Mouse (Mus musculus) large intestine, adult 2 months (tissue): ENCODE results near the gene Bzw1. TPM values are rescaled to one million over a fixed set of nuclear protein-coding genes. Genes with fewer than 3 reads are reported as not detected.
"Not testable (repeated sequence)": the region's sequence is repeated elsewhere in the genome, so short reads cannot be mapped to it uniquely, and the experiment has no call there.

Experiments
- DNase-seq: peaks from one replicate; pipeline ENCODE4 v3.0.0-alpha.2; 2012; ENCODE audit warnings: low read depth, low spot score
- WGBS: fragments of 180-500 bp; shearing (Covaris S2); methylation state at CpG from one replicate; pipeline ENCODE4 v1.1.7; 2018; 5-methylcytosine and 5-hydroxymethylcytosine counted together
- polyA plus RNA-seq: library from polyadenylated mRNA; depleted of rRNA; stranded (reverse); fragments of >200 nt; gene quantifications from 2 replicates; pipeline ENCODE4 v1.2.3, GENCODE M21; 2012; rRNA removed

Gene Bzw1
- polyA plus RNA-seq, result 28.9 and 36.4 TPM in 2 replicates

- DNase-seq, result peak; percentile 62
These were observed at the start of gene Bzw1 for GRCm38 (mm10) chr1:58392652-58393283. Gene Bzw1 (plus strand): TSS chr1:58392898.

DNA sequence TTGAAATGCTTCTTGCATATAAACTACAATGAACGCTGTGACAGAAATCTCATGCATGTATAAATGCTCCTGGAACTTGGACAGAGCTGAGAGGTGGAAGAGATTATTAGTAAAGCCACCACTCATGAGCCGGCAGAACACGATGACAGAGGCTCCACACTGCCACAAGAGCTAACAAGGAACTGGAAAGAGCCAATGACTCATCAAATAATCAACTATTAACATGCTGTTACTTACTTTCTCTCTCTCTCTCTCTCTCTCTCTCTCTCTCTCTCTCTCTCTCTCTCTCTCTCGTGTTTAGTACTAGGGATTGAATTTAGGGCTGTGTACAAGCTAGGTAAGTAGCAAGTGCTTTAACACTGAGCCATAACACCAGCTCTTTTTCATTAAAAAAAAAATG lies 48.8 kb upstream of the Bzw1 start:
- 34% methylated on average over 4 of the region's 4 CpGs for WGBS
- DNase-seq, result no peak

More at GRCm38 (mm10) chr1:58392652-58393283, at the start of gene Bzw1:
- whole genome bisulfite sequencing, result under 1% methylated on average over 60 of the region's 61 CpGs

DNA sequence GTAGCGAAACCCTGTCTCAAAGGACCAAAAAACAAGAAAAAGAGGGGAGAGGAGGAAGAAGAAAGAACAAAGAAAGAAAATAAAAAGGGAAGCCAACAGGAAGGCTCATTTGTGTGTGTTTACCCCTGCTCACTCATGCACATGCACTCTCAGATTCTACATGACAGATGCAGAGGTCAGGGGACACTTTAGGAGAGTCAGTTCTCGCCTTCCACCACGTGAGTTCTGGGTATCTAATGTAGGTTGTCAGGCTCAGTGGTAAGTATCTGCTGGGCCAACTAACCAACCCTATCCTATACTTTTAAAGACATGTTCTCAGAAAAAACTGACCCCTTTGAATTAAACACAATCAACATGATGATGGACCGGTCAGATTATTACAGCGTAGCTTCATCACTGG lies 48.1 kb upstream of the Bzw1 start:
- 88% methylated on average over 5 of the region's 5 CpGs for WGBS
- DNase-seq, result no peak

- no peak for DNase-seq
- 32% methylated on average over 14 of the region's 14 CpGs for WGBS
These were observed 46.5 kb upstream of the Bzw1 start for GRCm38 (mm10) chr1:58346159-58346558.

DNA sequence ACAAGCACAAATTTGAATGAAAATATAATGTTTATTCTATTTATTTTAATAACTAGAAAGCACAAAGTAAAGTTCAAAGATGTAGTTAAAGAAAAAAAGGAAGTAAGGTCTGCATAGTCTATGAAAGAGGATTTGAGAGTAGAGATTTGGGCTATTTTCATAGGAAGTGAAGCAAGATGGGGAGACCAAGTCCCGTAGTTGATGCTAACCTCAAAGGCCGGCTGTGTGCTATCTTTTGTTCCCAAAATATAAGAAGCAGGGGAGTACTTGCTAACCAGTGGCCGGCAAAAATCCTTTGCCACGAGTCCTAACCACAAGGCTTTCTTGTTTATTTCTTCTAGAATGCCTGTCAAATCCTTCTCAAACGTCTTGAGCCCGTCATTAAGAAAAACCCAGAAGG lies 44.0 kb upstream of the Bzw1 start:
- DNase-seq, result no peak
- 80% methylated on average over 6 of the region's 6 CpGs for WGBS

DNA sequence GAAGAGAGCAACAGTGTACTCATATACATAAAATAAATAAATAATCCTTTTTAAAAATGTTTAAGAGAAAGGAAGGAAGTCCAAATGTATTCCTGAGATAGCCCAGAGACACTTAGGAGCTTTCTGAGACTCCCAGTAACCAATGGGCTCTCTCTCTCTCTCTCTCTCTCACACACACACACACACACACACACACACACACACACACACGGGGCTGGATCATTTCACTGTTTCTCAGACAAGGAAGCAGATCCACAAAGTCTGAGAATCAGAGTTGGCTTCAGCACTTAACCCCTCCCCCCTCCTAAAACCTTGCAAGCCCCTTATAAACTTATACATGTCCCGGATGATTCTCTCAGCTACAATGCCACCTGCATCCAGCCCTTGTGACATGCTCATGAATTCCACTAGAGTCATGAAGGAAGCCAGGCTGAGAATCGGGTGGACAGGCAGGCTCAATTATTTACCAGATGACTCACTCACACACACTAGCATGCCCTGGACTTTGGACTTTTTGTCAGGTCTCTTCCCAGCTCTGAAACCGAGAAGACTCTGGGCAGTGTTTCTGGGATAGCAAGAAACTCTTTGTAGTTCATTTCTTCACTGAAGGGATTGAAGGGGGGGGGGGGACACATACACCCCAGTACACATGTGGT lies 39.3 kb upstream of the Bzw1 start:
- peak; percentile 88 for DNase-seq
- 5% methylated on average over 4 of the region's 4 CpGs for WGBS

DNA sequence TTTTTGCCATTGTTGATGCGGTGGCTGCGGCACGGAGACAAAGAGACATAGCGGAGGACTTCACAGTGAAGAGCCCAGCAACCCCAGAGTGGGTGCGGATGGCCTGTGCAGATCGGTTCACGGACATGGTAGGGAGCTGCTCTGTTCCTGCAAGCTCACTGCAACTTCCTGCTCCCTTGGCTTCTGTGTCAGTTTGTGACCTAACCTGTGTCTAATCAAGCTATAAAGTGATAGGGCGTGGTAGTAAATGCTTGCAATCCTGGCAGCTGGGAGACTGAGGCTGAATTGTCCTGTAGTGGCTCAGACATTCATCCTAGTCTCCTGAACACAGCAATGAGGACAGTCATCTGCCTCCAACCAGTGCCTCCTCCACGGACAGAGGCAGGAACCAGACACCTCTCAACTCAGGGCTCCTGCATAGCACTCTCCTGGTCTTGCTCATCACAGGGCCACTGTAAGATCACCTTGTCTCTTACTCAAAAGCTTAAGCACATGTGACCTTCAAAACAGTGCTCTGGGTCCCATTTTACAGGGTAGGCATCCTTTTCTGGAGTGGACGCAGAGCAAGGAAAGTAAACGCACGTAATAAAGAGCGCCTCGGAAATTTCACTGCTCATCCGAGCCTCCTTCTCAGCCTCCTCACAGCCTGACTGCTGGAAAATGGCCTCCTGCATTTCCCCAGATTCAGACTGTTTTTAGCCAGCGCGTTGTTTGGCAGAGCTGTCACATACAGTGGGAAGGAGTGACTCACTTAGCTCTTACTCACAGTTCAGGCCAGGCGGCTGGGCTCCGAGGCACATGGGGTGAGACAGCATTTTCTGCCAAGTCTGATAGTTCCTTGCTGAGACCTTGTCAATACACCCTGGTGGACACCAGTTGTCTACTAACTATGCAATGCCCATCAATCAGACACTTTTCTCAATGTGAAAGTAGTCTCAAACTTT lies 33.5 kb upstream of the Bzw1 start:
- WGBS, result 26% methylated on average over 19 of the region's 19 CpGs
- peak; percentile 87 for DNase-seq

DNA sequence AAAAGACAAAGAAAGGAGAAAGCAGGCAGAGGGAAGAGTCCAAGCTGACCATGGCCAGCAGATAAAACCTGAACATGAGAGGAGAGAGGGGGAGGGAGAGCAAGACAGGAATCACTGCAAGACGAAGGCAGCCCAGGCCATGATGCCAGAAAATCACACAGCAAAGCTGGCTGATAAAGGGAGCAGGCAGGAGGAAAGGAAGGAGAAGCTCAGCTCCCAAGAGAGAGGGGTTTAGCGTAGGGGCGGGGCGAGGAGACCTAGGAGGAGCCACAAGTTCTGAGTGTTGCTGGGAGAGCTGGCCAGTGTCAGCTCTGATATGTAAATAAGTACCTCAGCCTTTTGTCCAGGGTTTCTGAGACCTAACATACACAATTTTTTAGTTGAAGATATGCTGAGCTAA lies 30.4 kb upstream of the Bzw1 start:
- no peak for DNase-seq
- WGBS, result 65% methylated on average over 4 of the region's 4 CpGs

- 76% methylated on average over 12 of the region's 12 CpGs for WGBS
These were observed 28.1 kb upstream of the Bzw1 start for GRCm38 (mm10) chr1:58364551-58364950.

DNA sequence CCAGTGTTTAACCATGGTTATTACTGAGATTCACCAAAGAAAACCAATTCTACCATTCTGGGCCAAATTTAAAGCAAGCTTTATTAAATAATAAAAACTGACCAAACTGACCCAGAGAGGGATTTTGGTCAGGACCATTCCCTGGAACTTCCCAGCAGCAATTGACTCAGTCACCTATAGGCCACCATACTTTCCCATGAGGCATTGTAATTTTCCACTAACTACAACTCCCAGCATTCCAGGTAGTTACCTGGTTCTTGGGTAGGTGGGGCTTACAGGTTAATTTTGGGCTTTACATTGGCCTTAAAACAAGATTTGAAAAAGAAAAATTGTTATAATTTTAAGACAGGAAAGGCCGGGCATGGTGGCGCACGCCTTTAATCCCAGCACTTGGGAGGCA lies 26.9 kb upstream of the Bzw1 start:
- no peak for DNase-seq
- WGBS, result 96% methylated on average over 3 of the region's 3 CpGs

More at GRCm38 (mm10) chr1:58364551-58364950, 28.1 kb upstream of the Bzw1 start:
- DNase-seq, result no peak

GRCm38 (mm10) chr1:58366737-58367471 lies 25.8 kb upstream of the Bzw1 start:
- WGBS, result 43% methylated on average over 12 of the region's 12 CpGs
- DNase-seq, result peak; percentile 76

GRCm38 (mm10) chr1:58369716-58370115 lies 23.0 kb upstream of the Bzw1 start:
- DNase-seq, result no peak
- WGBS, result 87% methylated on average over 2 of the region's 2 CpGs

- DNase-seq, result not testable (repeated sequence)
- WGBS, result 83% methylated on average over 2 of the region's 2 CpGs
These were observed 18.4 kb upstream of the Bzw1 start for GRCm38 (mm10) chr1:58374266-58374665.

GRCm38 (mm10) chr1:58375574-58376147 lies 17.0 kb upstream of the Bzw1 start:
- DNase-seq, result no peak
- WGBS, result 79% methylated on average over 3 of the region's 3 CpGs

- DNase-seq, result no peak
- WGBS, result 85% methylated on average over 5 of the region's 5 CpGs
These were observed 10.0 kb upstream of the Bzw1 start for GRCm38 (mm10) chr1:58382586-58383281.

DNA sequence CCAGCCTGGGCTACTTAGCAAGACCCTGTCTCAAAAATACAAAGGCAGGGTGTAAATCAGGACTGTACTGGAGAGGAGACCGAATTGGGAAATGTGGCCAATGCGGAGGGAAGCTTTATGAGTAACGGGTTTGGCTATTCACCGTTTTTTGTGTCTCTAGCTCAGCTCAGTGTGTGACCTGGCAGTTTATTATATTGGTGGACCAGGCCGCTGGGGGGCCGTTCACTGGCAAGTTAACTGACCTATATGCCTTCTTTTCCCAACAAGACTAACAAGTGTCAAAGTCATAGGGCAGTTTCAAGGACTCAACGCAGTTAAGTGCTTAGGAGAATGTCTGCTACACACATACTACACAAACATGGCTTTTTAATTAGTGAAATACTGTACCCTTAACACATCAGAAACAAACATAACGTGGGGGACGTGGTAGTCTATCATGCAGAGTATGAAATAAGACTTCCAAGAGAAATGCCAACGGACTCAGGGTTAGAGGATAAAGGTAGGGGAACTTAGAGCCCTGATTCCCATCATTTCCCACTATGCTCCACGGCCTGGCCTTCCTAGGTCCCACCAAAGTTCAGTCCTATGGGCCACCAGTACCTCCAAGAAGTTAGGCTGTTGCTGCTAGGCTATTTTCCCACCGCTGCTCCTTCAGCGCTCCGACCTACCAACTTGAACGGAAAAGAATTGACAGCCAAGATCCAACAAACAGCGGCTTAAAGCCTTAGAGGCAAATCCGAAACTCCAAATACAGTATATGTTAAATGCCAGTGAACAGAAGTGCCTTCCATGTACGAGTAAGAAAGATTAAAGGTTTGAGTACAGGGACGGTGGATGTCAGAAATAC lies 1.1 kb upstream of the Bzw1 start:
- DNase-seq, result no peak
- WGBS, result 31% methylated on average over 19 of the region's 19 CpGs

DNA sequence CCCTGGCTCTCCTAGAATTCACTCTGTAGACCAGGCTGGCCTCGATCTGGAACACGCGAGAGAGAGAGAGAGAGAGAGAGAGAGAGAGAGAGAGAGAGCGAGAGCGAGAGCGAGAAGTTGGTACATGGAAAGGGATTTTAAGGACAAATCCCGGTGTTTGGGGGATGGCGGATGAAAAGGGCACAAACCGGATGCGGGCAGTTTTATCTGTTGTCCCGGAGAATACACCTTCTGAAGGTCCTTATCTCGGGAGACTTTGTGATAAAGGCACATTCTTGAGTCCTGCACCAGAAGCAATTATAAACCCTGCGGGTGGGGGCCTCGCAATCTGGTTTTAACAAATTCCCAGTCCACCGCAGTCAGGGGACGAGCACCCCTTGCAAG lies 438 bp upstream of the Bzw1 start:
- DNase-seq, result no peak
- under 1% methylated on average over 16 of the region's 16 CpGs for WGBS
